Mouse (Mus musculus) CD4-positive, CD25-positive, alpha-beta regulatory T cell, adult 2 months (primary cell): ENCODE data around the gene Usp2.

ENCODE experiments used
- DNase-seq: peaks from one replicate; pipeline ENCODE4 v3.0.0-alpha.2; 2012; ENCODE audit warnings: low read depth, low spot score

Usp2 gene

DNA sequence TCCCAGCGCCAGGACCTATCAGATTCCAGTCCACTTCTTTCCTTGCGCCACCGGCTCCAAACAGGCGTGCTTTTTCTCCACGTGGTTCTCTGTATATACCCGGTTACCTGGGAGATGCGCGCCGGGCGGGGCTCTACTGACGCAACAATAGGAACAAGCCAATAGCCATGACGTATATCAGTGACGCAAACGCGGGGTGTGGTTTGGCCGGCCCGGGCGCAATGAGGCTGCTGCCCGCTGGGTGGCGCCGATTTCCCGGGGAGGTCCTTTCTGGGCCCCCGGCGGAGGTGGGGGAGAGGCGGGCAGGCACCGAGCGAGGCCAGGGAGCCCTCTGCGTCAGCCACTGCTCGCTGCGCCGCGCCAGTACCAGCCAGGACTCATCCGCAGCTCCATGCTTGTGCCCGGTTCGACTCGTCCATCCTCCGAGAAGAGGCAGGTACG, at the start of gene Usp2:
TSS of gene Usp2 (plus strand) at position 237 of the 441 bp plus-strand sequence.
- peak; percentile 98 for DNase-seq

DNA sequence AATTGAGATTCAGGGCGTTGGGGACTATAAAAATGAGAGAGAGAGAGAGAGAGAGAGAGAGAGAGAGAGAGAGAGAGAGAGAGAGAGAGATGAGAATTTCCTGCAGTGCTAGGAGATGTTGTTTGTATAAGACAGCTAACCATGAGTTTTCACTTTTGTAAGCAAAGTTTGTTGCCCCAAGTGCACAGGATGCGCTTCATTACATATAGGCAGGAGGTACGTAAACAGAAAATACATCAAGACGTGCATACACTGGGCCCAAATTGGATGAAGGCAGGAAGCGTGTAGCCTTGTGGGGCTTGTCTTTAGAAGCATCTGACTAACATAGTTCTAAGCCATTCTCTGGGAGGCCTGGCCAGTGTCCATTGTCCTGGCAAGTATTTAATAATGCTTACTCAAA, 49.0 kb upstream of the Usp2 start:
- DNase-seq = peak; percentile 72

DNA sequence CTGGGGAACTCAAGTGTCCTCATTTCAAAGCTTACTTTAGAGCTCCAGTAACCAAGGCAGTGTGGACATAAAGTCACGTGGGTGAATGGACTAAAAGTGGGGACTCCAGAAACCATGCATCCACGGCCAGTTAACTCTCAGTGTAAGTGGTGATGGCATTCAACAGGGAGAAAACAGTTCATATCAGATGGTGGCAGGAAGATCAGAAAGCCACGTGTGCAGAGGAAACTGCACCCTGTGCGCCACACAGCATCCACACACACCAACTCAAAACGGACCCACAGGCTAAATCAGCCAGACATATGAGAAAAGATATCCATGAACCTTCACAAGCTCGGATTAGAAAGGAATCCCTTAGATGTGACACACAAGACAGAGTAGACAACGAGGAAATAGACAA, 46.8 kb upstream of the Usp2 start:
- peak; percentile 70 for DNase-seq

GRCm38 (mm10) chr9:44022100-44022847, 44.5 kb upstream of the Usp2 start:
- peak; percentile 77 for DNase-seq

GRCm38 (mm10) chr9:44024096-44024495, 42.7 kb upstream of the Usp2 start:
- peak; percentile 29 for DNase-seq

GRCm38 (mm10) chr9:44029580-44030236, 37.1 kb upstream of the Usp2 start:
- peak; percentile 66 for DNase-seq

DNA sequence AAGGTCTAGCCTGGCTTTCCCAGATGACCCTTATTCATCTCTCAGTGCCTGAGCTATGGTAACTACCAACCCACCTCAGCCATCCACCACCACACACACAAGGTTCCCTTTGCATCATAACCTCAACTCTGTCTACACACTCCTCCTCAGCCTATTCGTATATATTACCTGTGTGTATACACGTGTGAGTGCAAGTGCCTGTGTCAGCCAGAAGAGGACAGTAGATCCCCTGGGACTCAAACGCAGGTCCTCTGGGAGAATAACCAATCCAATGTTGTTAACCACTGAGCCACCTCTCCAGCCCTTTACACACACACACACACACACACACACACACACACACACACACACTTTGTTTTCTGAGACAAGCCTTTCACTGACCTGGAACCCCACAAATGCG, 36.2 kb upstream of the Usp2 start:
- DNase-seq = peak; percentile 42

- peak; percentile 83 for DNase-seq
These were observed 35.7 kb upstream of the Usp2 start for GRCm38 (mm10) chr9:44031079-44031478.

DNA sequence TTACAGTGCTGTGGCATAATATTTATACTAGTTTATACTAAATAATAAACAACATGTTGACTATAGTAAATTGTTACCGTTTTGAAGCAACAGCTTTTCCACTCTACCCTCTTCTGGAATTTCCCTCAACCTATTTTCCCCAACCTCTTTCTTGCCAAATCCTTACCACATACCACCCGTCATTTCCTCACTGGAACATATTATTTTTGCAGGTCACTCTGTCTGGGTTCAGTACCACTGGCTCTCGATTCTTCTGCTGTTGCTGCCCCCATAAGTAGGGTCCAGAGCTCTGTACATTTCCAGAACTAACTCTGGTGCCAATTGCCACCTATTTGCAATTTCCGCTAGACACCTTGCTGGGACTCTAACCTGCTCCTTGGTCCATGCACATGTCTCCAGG, 34.9 kb upstream of the Usp2 start:
- peak; percentile 42 for DNase-seq

- DNase-seq = no peak
These were observed 33.5 kb upstream of the Usp2 start for GRCm38 (mm10) chr9:44033317-44033716.

- peak; percentile 85 for DNase-seq
These were observed 32.7 kb upstream of the Usp2 start for GRCm38 (mm10) chr9:44033957-44034727.

GRCm38 (mm10) chr9:44037106-44037505, 29.7 kb upstream of the Usp2 start:
- DNase-seq = no peak

DNA sequence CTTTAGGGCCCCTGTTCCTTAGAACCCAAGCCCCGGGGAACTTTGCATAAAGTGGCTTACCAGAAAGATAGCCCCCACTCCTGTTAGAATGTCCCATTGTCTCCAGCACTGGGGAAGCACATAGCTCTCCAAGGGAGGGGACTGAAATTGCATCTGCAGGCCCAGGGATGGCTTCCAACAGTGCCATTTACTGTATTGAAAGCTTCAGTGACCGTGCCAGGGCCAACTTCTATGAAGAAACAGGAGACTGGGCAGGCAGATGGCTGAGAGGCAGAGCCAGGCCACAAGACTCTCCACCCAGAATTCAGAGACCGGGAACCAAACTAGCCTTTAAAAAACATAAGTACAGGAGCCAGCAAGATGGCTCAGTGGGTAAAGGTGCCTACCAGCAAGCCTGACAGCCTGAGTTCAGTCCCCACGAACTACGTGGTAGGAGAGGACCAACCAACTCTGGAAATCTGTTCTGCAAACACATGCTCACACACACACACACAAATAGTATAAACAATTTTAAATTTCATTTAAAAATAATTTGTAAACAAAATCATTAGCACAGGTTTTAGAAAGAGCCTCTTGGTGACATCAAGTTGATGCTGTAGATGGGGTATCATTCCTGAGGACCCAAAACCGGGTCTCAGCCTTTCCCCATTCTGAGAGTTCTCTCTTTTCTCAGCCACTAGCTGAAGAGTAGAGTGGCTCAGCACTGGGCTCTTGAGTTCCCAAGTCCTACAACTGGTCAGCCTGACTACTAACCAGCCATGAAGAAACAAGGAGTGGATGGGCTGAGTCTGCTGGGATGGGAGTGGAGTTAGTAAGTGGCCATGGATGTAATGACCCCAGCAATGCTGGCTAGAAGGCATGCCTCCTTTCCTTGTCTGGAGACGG, 25.1 kb upstream of the Usp2 start:
- no peak for DNase-seq

DNA sequence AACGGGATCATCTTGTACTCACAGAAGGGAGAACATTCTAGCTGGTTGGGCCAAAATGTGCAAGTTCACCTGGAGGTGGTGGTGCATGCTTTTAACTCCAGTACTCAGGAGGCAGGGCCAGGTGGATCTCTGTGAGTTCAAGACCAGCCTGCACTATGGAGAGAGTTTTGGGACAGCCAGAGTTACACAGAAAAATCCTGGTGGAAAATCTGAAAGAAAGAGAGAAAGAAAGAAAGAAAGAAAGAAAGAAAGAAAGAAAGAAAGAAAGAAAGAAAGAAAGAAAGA, 24.5 kb upstream of the Usp2 start:
- no peak for DNase-seq

DNA sequence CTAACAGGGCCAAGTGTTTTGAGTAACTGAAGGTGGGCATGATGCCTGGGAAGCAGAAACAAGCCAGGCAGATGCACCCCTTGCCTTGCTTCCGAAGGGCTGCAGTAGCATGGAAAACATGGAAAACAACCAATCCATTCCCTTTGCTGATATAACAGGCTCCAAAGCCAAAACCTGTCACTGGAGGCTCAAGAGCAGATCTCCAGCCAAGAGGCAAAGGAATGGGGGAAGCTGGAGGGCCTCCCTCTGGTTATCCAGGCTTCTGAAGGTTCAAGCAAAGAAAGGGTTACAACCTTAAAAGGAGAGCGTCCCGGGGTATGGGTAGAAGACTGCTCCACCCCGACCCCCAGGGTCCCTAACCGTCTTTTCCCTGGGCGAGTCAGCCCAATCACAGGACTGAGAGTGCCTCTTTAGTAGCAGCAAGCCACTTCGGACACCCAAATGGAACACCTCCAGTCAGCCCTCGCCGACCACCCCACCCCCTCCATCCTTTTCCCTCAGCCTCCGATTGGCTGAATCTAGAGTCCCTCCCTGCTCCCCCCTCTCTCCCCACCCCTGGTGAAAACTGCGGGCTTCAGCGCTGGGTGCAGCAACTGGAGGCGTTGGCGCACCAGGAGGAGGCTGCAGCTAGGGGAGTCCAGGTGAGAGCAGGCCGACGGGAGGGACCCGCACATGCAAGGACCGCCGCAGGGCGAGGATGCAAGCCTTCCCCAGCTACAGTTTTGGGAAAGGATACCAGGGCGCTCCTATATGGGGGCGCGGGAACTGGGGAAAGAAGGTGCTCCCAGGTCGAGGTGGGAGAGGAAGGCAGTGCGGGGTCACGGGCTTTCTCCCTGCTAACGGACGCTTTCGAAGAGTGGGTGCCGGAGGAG, 23.7 kb upstream of the Usp2 start, which contains the start of gene Thy1:
TSS of gene Thy1 (plus strand) at position 549 of the 872 bp plus-strand sequence.
- DNase-seq = peak; percentile 75

DNA sequence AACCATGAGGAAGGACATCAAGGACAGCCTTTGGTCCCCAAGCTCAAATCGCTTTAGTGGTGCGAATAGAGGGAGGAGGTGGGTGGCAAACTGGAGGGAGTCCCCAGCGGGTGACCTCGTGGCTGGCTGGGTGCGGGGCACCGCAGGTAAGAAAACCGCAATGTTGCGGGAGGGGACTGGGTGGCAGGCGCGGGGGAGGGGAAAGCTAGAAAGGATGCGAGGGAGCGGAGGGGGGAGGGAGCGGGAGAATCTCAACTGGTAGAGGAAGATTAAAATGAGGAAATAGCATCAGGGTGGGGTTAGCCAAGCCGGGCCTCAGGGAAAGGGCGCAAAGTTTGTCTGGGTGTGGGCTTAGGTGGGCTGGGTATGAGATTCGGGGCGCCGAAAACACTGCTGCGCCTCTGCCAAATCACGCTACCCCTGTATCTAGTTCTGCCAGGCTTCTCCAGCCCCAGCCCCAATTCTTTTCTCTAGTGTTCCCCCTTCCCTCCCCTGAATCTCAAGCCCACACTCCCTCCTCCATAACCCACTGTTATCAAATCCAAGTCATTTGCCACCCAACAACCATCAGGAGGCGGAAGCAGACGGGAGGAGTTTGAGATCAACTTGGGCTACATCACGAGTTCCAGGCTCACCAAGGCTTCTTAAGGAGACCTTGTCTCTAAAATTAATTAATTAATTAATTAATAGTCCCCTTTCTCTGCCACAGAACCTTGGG, 23.0 kb upstream of the Usp2 start:
- peak; percentile 63 for DNase-seq

DNA sequence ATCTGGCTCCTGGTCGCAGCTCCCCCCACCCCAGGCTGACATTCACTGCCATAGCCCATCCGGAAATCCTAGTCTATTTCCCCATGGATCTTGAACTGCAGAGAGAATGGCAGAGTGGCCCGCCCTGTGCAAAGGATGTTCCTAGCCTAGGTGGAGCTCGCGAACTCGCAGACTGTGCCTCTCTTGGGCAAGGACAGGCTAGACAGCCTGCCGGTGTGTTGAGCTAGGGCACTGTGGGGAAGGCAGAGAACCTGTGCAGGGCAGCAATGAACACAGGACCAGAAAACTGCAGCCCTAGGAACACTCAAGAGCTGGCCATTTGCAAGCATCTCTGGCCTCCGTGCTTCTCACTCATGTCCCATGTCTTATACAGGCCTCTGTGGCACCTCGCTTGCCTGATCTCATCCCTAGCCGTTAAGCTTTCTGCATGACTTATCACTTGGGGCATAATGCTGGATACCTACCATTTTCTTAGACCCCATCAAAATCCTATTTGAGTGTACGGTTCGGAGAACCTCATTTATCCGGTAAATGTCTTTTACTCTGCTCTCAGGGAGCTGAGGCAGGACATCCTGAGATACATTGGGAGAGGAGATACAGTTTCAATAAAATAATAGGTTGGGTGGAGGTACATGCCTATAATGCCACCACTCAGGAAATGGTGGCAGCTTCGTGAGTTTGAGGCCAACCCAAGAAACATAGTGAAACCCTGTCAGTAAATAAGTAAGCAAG, 22.2 kb upstream of the Usp2 start:
- DNase-seq = peak; percentile 69

- DNase-seq = no peak
These were observed 21.5 kb upstream of the Usp2 start for GRCm38 (mm10) chr9:44045158-44045883.

- DNase-seq = no peak
These were observed 20.9 kb upstream of the Usp2 start for GRCm38 (mm10) chr9:44045884-44046272.
